Comparison of ENCODE assay signal across 8 mouse cellular contexts in the genomic region with DNA sequence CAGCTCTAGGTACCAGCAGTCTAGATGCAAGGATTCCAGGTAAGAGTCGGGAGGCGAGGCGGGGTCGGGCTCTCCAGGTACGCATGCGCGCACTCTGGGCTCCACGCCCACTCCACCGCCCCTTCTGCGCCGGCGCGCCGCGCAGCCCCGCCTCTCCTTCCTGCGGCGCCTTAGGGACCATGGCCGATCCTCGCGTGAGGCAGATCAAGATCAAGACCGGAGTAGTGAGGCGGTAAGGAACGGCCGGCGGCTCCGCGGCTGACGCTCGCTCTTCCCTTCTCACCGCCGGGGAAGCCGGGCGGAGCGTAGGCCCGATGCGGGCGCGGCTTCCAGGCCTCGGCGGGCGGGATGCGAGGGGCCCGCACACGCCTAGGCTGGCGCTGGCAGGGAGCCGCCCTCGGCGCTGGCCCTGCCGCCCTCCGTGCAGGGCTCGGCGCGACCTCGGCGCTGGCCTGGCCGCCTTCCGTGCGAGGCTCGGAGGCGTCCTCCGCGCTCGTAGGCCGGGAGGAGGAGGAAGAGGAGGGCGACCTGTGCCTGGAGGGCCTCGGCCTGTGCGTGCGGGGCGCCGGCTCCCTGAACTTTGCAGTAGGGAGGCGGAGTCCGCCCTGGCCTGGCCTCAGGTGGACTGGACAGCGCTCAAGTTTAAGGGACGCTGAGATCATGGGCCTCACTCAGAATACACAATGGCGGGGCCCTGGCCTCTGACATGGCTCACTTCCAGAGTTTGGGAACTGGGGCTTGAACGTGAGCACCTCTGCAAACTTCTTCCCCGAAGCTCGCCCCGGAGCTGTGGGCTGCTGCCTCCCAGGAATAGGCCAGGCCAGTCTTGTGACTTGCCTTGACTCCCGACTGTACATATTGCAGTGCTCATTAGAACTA. TPM values are rescaled to one million over a fixed set of nuclear protein-coding genes. Genes with fewer than 3 reads are reported as not detected.
DNase-seq lines count a peak whose midpoint lies in the region; ATAC-seq lines count a peak whose summit lies in the region.

Tbca (plus strand) TSS at position 140 of the 879 bp plus-strand sequence.

- peak; percentile 74 to 80 for DNase-seq in CD8-positive naive resting alpha-beta T cell, adult 2 months (ENCODE audit: low read depth in 2 of 2, low spot score in 2 of 2)
- DNase-seq in c-Kit-positive CD71-negative TER-119-negative erythroid progenitor cells, embryonic 14.5 days (ENCODE audit: low read depth), result peak; percentile 69
- peak; percentile 96 for DNase-seq in forebrain, embryonic 11.5 days (ENCODE audit: low spot score)
- DNase-seq in kidney, postnatal 36 days, result peak; percentile 87 to 93
- DNase-seq in telencephalon, adult 2 months (ENCODE audit: low read depth, low spot score), result peak; percentile 69

- peak within 1 kb of the TSS; percentile 50; the same call in 1 of the 2 replicates for H3K27ac ChIP-seq in forebrain, embryonic 11.5 days (ENCODE audit: low read depth, low read length)
- peak within 1 kb of the TSS; percentile 87 for H3K27ac ChIP-seq in heart, embryonic 16.5 days (ENCODE audit: low read length)
- peak within 1 kb of the TSS; percentile 96 for H3K27ac ChIP-seq in liver, embryonic 15.5 days (replicated peaks)
- H3K27ac ChIP-seq in neural tube, embryonic 12.5 days, result peak within 1 kb of the TSS; percentile 82

- H3K9me3 ChIP-seq in forebrain, embryonic 11.5 days (ENCODE audit: control insufficient read depth, low read length), result no peaks in the 10 kb centered on the region
- no peaks in the 10 kb centered on the region for H3K9me3 ChIP-seq in heart, embryonic 16.5 days (replicated peaks; ENCODE audit: control insufficient read depth, low read length)
- no peaks in the 10 kb centered on the region for H3K9me3 ChIP-seq in liver, embryonic 15.5 days (replicated peaks)
- no peaks in the 10 kb centered on the region for H3K9me3 ChIP-seq in neural tube, embryonic 12.5 days

- under 1% methylated on average over 80 of the region's 81 CpGs for WGBS in forebrain, embryonic 11.5 days
- under 1% methylated on average over 80 of the region's 81 CpGs for WGBS in heart, embryonic 16.5 days
- under 1% methylated on average over 81 of the region's 81 CpGs for WGBS in liver, embryonic 15.5 days (ENCODE audit: insufficient replicate concordance)
- WGBS in neural tube, embryonic 12.5 days, result under 1% methylated on average over 81 of the region's 81 CpGs

- peak within 1 kb of the TSS; percentile 90 for H3K9ac ChIP-seq in forebrain, embryonic 11.5 days (ENCODE audit: low read length)
- H3K9ac ChIP-seq in heart, embryonic 16.5 days (ENCODE audit: low read length), result peak within 1 kb of the TSS; percentile 94
- H3K9ac ChIP-seq in liver, embryonic 15.5 days, result peak within 1 kb of the TSS; percentile 85
- H3K9ac ChIP-seq in neural tube, embryonic 12.5 days, result peak within 1 kb of the TSS; percentile 97

- no peaks in the 10 kb centered on the region for H3K36me3 ChIP-seq in forebrain, embryonic 11.5 days (ENCODE audit: control insufficient read depth, insufficient read depth, low read length)
- H3K36me3 ChIP-seq in heart, embryonic 16.5 days (ENCODE audit: control insufficient read depth, insufficient read depth), result no peaks in the 10 kb centered on the region
- no peaks in the 10 kb centered on the region for H3K36me3 ChIP-seq in liver, embryonic 15.5 days (replicated peaks)
- H3K36me3 ChIP-seq in neural tube, embryonic 12.5 days, result no peaks in the 10 kb centered on the region

- peak; percentile 96 for ATAC-seq in forebrain, embryonic 11.5 days (replicated peaks; ENCODE audit: low FRiP score)
- ATAC-seq in heart, embryonic 16.5 days (replicated peaks; ENCODE audit: extremely low read depth, insufficient read depth, low FRiP score), result peak; percentile 95
- ATAC-seq in liver, embryonic 15.5 days (ENCODE audit: insufficient read depth), result peak; percentile 96
- ATAC-seq in neural tube, embryonic 12.5 days (ENCODE audit: low FRiP score, low read depth), result peak; percentile 97

- peak within 1 kb of the TSS; percentile 96 for H3K4me3 ChIP-seq in forebrain, embryonic 11.5 days (ENCODE audit: low read depth, low read length)
- H3K4me3 ChIP-seq in heart, embryonic 16.5 days (ENCODE audit: low read length), result peak within 1 kb of the TSS; percentile 87
- peak within 1 kb of the TSS; percentile 88 for H3K4me3 ChIP-seq in liver, embryonic 15.5 days (replicated peaks)
- peak within 1 kb of the TSS; percentile 98 for H3K4me3 ChIP-seq in neural tube, embryonic 12.5 days

- no peaks in the 10 kb centered on the region; the same call in none of the 2 replicates for H3K27me3 ChIP-seq in forebrain, embryonic 11.5 days (ENCODE audit: control insufficient read depth, insufficient read depth, low read length)
- no peaks in the 10 kb centered on the region for H3K27me3 ChIP-seq in heart, embryonic 16.5 days (ENCODE audit: control insufficient read depth, insufficient read depth, low read length)
- peaks cover 10% of the 10 kb centered on the region; the same call in 1 of the 2 replicates for H3K27me3 ChIP-seq in liver, embryonic 15.5 days
- no peaks in the 10 kb centered on the region; the same call in 1 of the 2 replicates for H3K27me3 ChIP-seq in neural tube, embryonic 12.5 days (replicated peaks)

- 0 out of 2 replicates have a peak, but pooled peaks cover 2% of the 10 kb centered on the region for H3K4me1 ChIP-seq in forebrain, embryonic 11.5 days (replicated peaks; ENCODE audit: control insufficient read depth, insufficient read depth, low read length)
- peaks cover 21% of the 10 kb centered on the region for H3K4me1 ChIP-seq in heart, embryonic 16.5 days (ENCODE audit: control insufficient read depth, insufficient read depth, low read length)
- peaks cover 32% of the 10 kb centered on the region for H3K4me1 ChIP-seq in liver, embryonic 15.5 days (replicated peaks)
- peaks cover 10% of the 10 kb centered on the region for H3K4me1 ChIP-seq in neural tube, embryonic 12.5 days

- peak within 1 kb of the TSS; percentile 78 for H3K4me2 ChIP-seq in forebrain, embryonic 11.5 days (ENCODE audit: low read depth, low read length, severe bottlenecking)
- peak within 1 kb of the TSS; percentile 86 for H3K4me2 ChIP-seq in heart, embryonic 16.5 days (ENCODE audit: low read depth, low read length)
- H3K4me2 ChIP-seq in liver, embryonic 15.5 days, result peak within 1 kb of the TSS; percentile 92
- peak within 1 kb of the TSS; percentile 91 for H3K4me2 ChIP-seq in neural tube, embryonic 12.5 days (replicated peaks)

RNA-seq across cellular contexts. Expression of gene Tbca, which starts in this region (rescaled TPM):
- polyA plus RNA-seq in forebrain, embryonic 11.5 days (2014; fragmentation: Nextera tagmentation; extraction: Ambion mirVana), result 227 and 257 TPM in 2 replicates
- polyA plus RNA-seq in heart, embryonic 16.5 days (2015; fragmentation: Nextera tagmentation; extraction: Ambion mirVana), result 178 and 205 TPM in 2 replicates
- polyA plus RNA-seq in liver, embryonic 15.5 days (2015; fragmentation: Nextera tagmentation; extraction: Ambion mirVana), result 70.3 and 86.2 TPM in 2 replicates
- polyA plus RNA-seq in neural tube, embryonic 12.5 days (2016; fragmentation: Nextera tagmentation; extraction: Ambion mirVana), result 214 and 227 TPM in 2 replicates

Comparison
In these comparisons a context has a peak if more than half of its experiments do, and no peak if none do; other contexts are left out.
1. Peak in every context shown above with its lines: DNase-seq, ATAC-seq, H3K4me3 ChIP-seq and H3K27ac ChIP-seq.